Mouse (Mus musculus): ENCODE results near the gene Phf5a.

- no peak for TF ChIP-seq CTCF (IDR thresholded peaks at IDR 0.05; ENCODE audit: borderline replicate concordance, insufficient read depth, low read depth, low read length)
- no peak for TF ChIP-seq POLR2A (IDR thresholded peaks at IDR 0.05; ENCODE audit: borderline replicate concordance, insufficient read depth, low read length)
These were observed 43.0 kb upstream of the Phf5a start for GRCm38 (mm10) chr15:81914668-81915067.

Data from cerebellum, adult 2 months (tissue).